In genomic region chr2:27702283-27702682, GRCm38 (mm10) we compare ENCODE assay signal across 13 mouse cellular contexts. TPM values are rescaled to one million over a fixed set of nuclear protein-coding genes. Genes with fewer than 3 reads are reported as not detected.
A peak's percentile ranks its signal among the peaks of the same experiment; 100 is the strongest.
DNase-seq lines count a peak whose midpoint lies in the region; ATAC-seq and TF ChIP-seq lines count a peak whose summit lies in the region.
"Had no signal": no experiment of that assay in that cellular context is flagged by ENCODE, and none has a peak within 500 bp of the region (broad histone marks: within the 10 kb centered on the region; RNA-seq: fewer than 3 reads in every experiment).

No protein-coding gene starts in this region.

- no peaks in the 10 kb centered on the region for H3K27me3 ChIP-seq in hindbrain, embryonic 12.5 days
- no peaks in the 10 kb centered on the region for H3K27me3 ChIP-seq in hindbrain, postnatal 0 days (ENCODE audit: insufficient read depth, low read length)
- H3K27me3 ChIP-seq in embryonic facial prominence, embryonic 13.5 days = no peaks in the 10 kb centered on the region
- H3K27me3 ChIP-seq in liver, embryonic 13.5 days = no peaks in the 10 kb centered on the region
- H3K27me3 ChIP-seq: embryonic facial prominence, embryonic 12.5 days; neural tube, embryonic 15.5 days had no signal

- H3K27ac ChIP-seq in hindbrain, embryonic 12.5 days = no peak overlapping the region
- H3K27ac ChIP-seq in hindbrain, postnatal 0 days = no peak overlapping the region
- H3K27ac ChIP-seq in embryonic facial prominence, embryonic 13.5 days = peak overlapping the region; percentile 63; the same call in 1 of the 2 replicates
- H3K27ac ChIP-seq in liver, embryonic 13.5 days = peak overlapping the region; percentile 76
- H3K27ac ChIP-seq: neural tube, embryonic 15.5 days had no signal

- no peak overlapping the region for H3K4me2 ChIP-seq in hindbrain, embryonic 12.5 days (replicated peaks)
- H3K4me2 ChIP-seq in hindbrain, postnatal 0 days (ENCODE audit: low read depth, low read length) = no peak overlapping the region
- H3K4me2 ChIP-seq in embryonic facial prominence, embryonic 13.5 days = no peak overlapping the region
- H3K4me2 ChIP-seq in liver, embryonic 13.5 days = peak overlapping the region; percentile 57; the same call in 1 of the 2 replicates
- H3K4me2 ChIP-seq: embryonic facial prominence, embryonic 12.5 days; neural tube, embryonic 15.5 days had no signal

- H3K4me3 ChIP-seq in hindbrain, embryonic 12.5 days = no peak overlapping the region
- H3K4me3 ChIP-seq in hindbrain, postnatal 0 days (ENCODE audit: low read length) = no peak overlapping the region
- no peak overlapping the region for H3K4me3 ChIP-seq in embryonic facial prominence, embryonic 13.5 days
- H3K4me3 ChIP-seq in liver, embryonic 13.5 days (replicated peaks) = no peak overlapping the region
- H3K4me3 ChIP-seq: embryonic facial prominence, embryonic 12.5 days; neural tube, embryonic 15.5 days had no signal

- 0 out of 2 replicates have a peak overlapping the region, but pooled peaks have one; percentile 15 for H3K9ac ChIP-seq in hindbrain, embryonic 12.5 days
- no peak overlapping the region for H3K9ac ChIP-seq in hindbrain, postnatal 0 days (replicated peaks; ENCODE audit: low read length)
- H3K9ac ChIP-seq in embryonic facial prominence, embryonic 13.5 days = no peak overlapping the region
- 0 out of 2 replicates have a peak overlapping the region, but pooled peaks have one; percentile 64 for H3K9ac ChIP-seq in liver, embryonic 13.5 days
- H3K9ac ChIP-seq: embryonic facial prominence, embryonic 12.5 days; neural tube, embryonic 15.5 days had no signal

- H3K9me3 ChIP-seq in hindbrain, embryonic 12.5 days (replicated peaks) = no peaks in the 10 kb centered on the region
- no peaks in the 10 kb centered on the region for H3K9me3 ChIP-seq in hindbrain, postnatal 0 days (ENCODE audit: low read length)
- H3K9me3 ChIP-seq in embryonic facial prominence, embryonic 13.5 days = no peaks in the 10 kb centered on the region
- no peaks in the 10 kb centered on the region for H3K9me3 ChIP-seq in liver, embryonic 13.5 days (replicated peaks)
- H3K9me3 ChIP-seq: embryonic facial prominence, embryonic 12.5 days; neural tube, embryonic 15.5 days had no signal

- ATAC-seq in hindbrain, embryonic 12.5 days (ENCODE audit: low FRiP score) = no peak
- ATAC-seq in hindbrain, postnatal 0 days = no peak
- no peak for ATAC-seq in embryonic facial prominence, embryonic 13.5 days (ENCODE audit: insufficient number of reproducible peaks, insufficient read depth, low FRiP score, low TSS enrichment, low read depth)
- no peak for ATAC-seq in liver, embryonic 13.5 days (ENCODE audit: low read depth)
- ATAC-seq: forebrain, embryonic 14.5 days had no signal

- TF ChIP-seq CTCF in hindbrain, postnatal 0 days (IDR thresholded peaks at IDR 0.05; ENCODE audit: low read depth) = no peak

- 68% methylated on average over 3 of the region's 3 CpGs for WGBS in hindbrain, embryonic 12.5 days
- WGBS in hindbrain, postnatal 0 days = 67% methylated on average over 3 of the region's 3 CpGs
- WGBS in embryonic facial prominence, embryonic 13.5 days = 62% methylated on average over 3 of the region's 3 CpGs
- WGBS in liver, embryonic 13.5 days (ENCODE audit: insufficient replicate concordance) = 48% methylated on average over 3 of the region's 3 CpGs

- H3K4me1 ChIP-seq in hindbrain, embryonic 12.5 days = peaks cover 74% of the 10 kb centered on the region
- H3K4me1 ChIP-seq in hindbrain, postnatal 0 days (ENCODE audit: insufficient read depth, low read length) = peaks cover 24% of the 10 kb centered on the region
- H3K4me1 ChIP-seq in embryonic facial prominence, embryonic 13.5 days = peaks cover 81% of the 10 kb centered on the region
- peaks cover 97% of the 10 kb centered on the region for H3K4me1 ChIP-seq in liver, embryonic 13.5 days (replicated peaks)

- DNase-seq in adrenal gland, postnatal 10 days = peak; percentile 47
- DNase-seq in adrenal gland, adult 8-10 months = no peak
- DNase-seq in hindbrain, postnatal 0 days (ENCODE audit: low spot score) = no peak
- DNase-seq in liver, embryonic 13.5 days = no peak
- DNase-seq in cerebellum, postnatal 10 days = no peak
- no peak for DNase-seq in left cerebral cortex, adult 18-20 months (ENCODE audit: low spot score in 2 of 2)
- DNase-seq: cerebellum, adult 9-10 months; gastrocnemius, postnatal 25 days had no signal

- H3K36me3 ChIP-seq in hindbrain, embryonic 12.5 days = no peaks in the 10 kb centered on the region
- H3K36me3 ChIP-seq in hindbrain, postnatal 0 days (ENCODE audit: insufficient read depth, low read length) = no peaks in the 10 kb centered on the region
- H3K36me3 ChIP-seq in embryonic facial prominence, embryonic 13.5 days = no peaks in the 10 kb centered on the region
- no peaks in the 10 kb centered on the region for H3K36me3 ChIP-seq in liver, embryonic 13.5 days
- H3K36me3 ChIP-seq: embryonic facial prominence, embryonic 12.5 days; neural tube, embryonic 15.5 days had no signal

RNA-seq across cellular contexts. Expression of gene Rxra, which starts 26.0 kb away (rescaled TPM):
- total RNA-seq in adrenal gland, postnatal 10 days (2021) = 10 to 100 TPM; 49.3 to 75.6 TPM
- 10 to 100 TPM; 51.3 to 64.4 (median 56.7) TPM for total RNA-seq in adrenal gland, adult 8-10 months (2022)
- polyA plus RNA-seq in hindbrain, embryonic 12.5 days (2016; fragmentation: Nextera tagmentation; extraction: Ambion mirVana) = 11.1 and 11.2 TPM in 2 replicates
- total RNA-seq in hindbrain, postnatal 0 days (2014; rRNA removed) = 32.5 and 34.0 TPM in 2 replicates
- polyA plus RNA-seq in hindbrain, postnatal 0 days (2015; fragmentation: Nextera tagmentation; extraction: Ambion mirVana) = 3.5 and 3.9 TPM in 2 replicates
- 16.7 and 18.7 TPM in 2 replicates for polyA plus RNA-seq in embryonic facial prominence, embryonic 13.5 days (2015; fragmentation: Nextera tagmentation; extraction: Ambion mirVana)
- 3.5 and 3.7 TPM in 2 replicates for polyA plus RNA-seq in liver, embryonic 13.5 days (2015; fragmentation: Nextera tagmentation; extraction: Ambion mirVana)
- total RNA-seq in left cerebral cortex, adult 18-20 months (2021) = 10 to 100 TPM; 25.2 to 25.5 TPM

Comparison
In these comparisons a context has a peak if more than half of its experiments do, and no peak if none do; other contexts are left out.
1. H3K9ac ChIP-seq: peak in hindbrain, embryonic 12.5 days (single experiment) and liver, embryonic 13.5 days (single experiment); none in hindbrain, postnatal 0 days (single experiment) and embryonic facial prominence, embryonic 13.5 days (single experiment).
2. H3K27ac ChIP-seq: peak in embryonic facial prominence, embryonic 13.5 days (single experiment) and liver, embryonic 13.5 days (single experiment); none in hindbrain, embryonic 12.5 days (single experiment) and hindbrain, postnatal 0 days (single experiment).